Mouse (Mus musculus) adipocyte (in vitro differentiated cells): Measurements from ENCODE around the gene Gm43191.

Experiments used
- DNase-seq: peaks from one replicate; pipeline ENCODE4 v3.0.0-alpha.2; 2016; ENCODE audit warnings: low spot score

Gm43191 gene

GRCm38 (mm10) chr3:116620636-116621370 is 60.3 kb downstream of the Gm43191 start:
- no peak for DNase-seq

- DNase-seq, result no peak
These were observed 62.2 kb downstream of the Gm43191 start for GRCm38 (mm10) chr3:116618855-116619254.

- DNase-seq, result no peak
These were observed 65.6 kb downstream of the Gm43191 start for GRCm38 (mm10) chr3:116615318-116616068.

GRCm38 (mm10) chr3:116614295-116614892 is 66.7 kb downstream of the Gm43191 start, which contains the start of gene Trmt13:
TSS of gene Trmt13 (minus strand) at chr3:116614587.
- DNase-seq, result peak; percentile 71

- DNase-seq, result no peak
These were observed 76.5 kb downstream of the Gm43191 start for GRCm38 (mm10) chr3:116604570-116604969.

GRCm38 (mm10) chr3:116601781-116602180 is 79.3 kb downstream of the Gm43191 start:
- DNase-seq, result no peak

GRCm38 (mm10) chr3:116601005-116601404 is 80.1 kb downstream of the Gm43191 start:
- no peak for DNase-seq

GRCm38 (mm10) chr3:116599705-116600104 is 81.4 kb downstream of the Gm43191 start:
- DNase-seq, result no peak

GRCm38 (mm10) chr3:116595603-116595991 is 85.5 kb downstream of the Gm43191 start:
- DNase-seq, result no peak

- peak; percentile 98 for DNase-seq
These were observed 86.1 kb downstream of the Gm43191 start, which contains the start of gene Sass6 for GRCm38 (mm10) chr3:116594728-116595602. TSS of gene Sass6 (plus strand) at chr3:116594982.

GRCm38 (mm10) chr3:116594076-116594727 is 86.9 kb downstream of the Gm43191 start:
- no peak for DNase-seq
